Mouse (Mus musculus): ENCODE data around the gene Wars2. TPM values are rescaled to one million over a fixed set of nuclear protein-coding genes. Genes with fewer than 3 reads are reported as not detected.

The Wars2 gene
- polyA plus RNA-seq, 1 experiment = 4.0 TPM

DNA sequence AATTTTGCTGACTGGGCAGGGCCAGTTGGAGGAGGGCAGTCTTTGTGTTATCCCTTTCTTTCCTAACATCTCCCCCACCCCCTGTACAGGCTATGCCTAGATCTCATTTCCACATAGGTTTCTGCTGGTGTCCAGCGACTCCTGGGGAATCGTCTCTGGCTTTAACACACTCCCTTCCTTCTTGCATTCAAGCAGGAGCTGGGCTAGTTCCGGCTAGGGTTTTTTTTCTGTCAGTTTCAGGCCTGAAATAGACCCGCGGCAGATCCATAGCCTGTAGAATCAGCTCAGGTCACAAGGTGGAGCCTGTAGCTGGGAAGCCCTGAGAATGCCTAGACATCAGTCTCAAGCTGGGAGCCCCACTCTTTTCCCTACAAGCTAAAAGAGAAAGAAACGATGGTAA is 109.0 kb downstream of the Wars2 start:
- no peak overlapping the region for H3K4me2 ChIP-seq (ENCODE audit: low read depth)
- no peak overlapping the region for H3ac ChIP-seq (ENCODE audit: control insufficient read depth, insufficient read length)
- TF ChIP-seq TCF12 (IDR thresholded peaks at IDR 0.05; ENCODE audit: insufficient read depth, poor library complexity, severe bottlenecking) (no peak), USF1 (IDR thresholded peaks at IDR 0.05; ENCODE audit: low read depth) (no peak), CEBPB (IDR thresholded peaks at IDR 0.05; ENCODE audit: insufficient read depth, poor library complexity, severe bottlenecking) (no peak), POLR2AphosphoS2 (IDR thresholded peaks at IDR 0.05; ENCODE audit: insufficient read length, low read depth) (no peak), E2F4 (IDR thresholded peaks at IDR 0.05; ENCODE audit: insufficient read depth) (no peak), REST (IDR thresholded peaks at IDR 0.05; ENCODE audit: insufficient read depth, insufficient read length) (no peak), POLR2A (IDR thresholded peaks at IDR 0.05; ENCODE audit: insufficient read length, low read depth) (no peak), SRF (IDR thresholded peaks at IDR 0.05; ENCODE audit: control insufficient read depth, insufficient read length, low read depth) (no peak), MYOG (IDR thresholded peaks at IDR 0.05; ENCODE audit: control insufficient read depth in 1 of 3, insufficient read depth in 1 of 3, insufficient read length in 2 of 3, low read depth in 2 of 3) (no peak), TCF3 (IDR thresholded peaks at IDR 0.05; ENCODE audit: insufficient read length, low read depth) (no peak), MYOD1 (IDR thresholded peaks at IDR 0.05; ENCODE audit: control insufficient read depth in 1 of 3, insufficient read length in 2 of 3, low read depth in 2 of 3) (no peak), MAX (IDR thresholded peaks at IDR 0.05; ENCODE audit: low read depth) (no peak)
- H3K79me2 ChIP-seq (ENCODE audit: control insufficient read depth, insufficient read depth) = peaks cover 6% of the 10 kb centered on the region
- no peaks in the 10 kb centered on the region for H3K36me3 ChIP-seq (ENCODE audit: control insufficient read depth, insufficient read depth)
- no peaks in the 10 kb centered on the region for H3K27me3 ChIP-seq (ENCODE audit: control insufficient read depth, insufficient read depth, insufficient read length)
- H3K4me3 ChIP-seq = no peak overlapping the region

DNA sequence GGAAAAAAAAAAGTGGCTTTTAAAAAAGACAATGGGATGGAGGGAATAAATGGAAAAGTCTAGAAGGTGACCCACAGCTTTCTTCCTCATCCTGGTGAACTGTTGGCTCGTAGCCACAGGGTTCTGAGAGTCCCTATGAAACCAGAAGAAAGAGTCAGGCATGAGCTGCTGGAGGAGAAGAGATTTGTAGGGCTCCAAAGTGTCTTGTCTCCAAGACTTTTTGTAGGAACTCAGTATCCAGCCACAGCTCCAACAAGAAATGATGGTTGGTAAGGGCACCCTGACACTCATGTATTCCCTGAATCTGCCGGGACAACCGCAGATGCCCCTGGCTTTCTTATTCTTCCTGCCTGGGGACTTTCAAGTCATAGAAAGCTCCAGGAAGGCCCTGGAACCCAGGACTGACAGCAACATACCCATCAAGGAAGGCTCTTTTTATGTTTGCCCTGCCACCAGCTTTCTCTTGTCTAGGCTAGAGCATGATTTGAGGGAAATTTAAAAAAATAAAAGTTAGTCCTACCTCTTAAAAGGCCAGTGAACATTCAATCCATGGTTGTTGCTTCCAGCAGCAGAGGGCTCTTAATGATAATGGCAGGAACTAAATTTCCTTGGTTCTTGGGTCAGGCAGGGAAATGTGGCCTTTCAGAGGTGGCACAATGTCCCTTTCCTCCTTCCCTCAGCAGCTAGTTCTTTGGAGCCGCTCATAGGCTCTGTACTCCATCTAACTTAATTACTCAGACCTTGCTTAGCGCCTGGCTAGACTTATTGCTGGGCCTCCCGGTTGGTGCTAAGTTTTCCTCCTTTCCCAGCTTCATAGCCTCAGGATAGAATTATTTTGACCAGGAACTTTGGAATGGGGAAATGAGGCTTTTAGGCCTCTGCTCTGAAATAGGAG is 110.7 kb downstream of the Wars2 start:
- H3K4me2 ChIP-seq (ENCODE audit: low read depth) = no peak overlapping the region
- H3ac ChIP-seq (ENCODE audit: control insufficient read depth, insufficient read length) = no peak overlapping the region
- H3K27me3 ChIP-seq (ENCODE audit: control insufficient read depth, insufficient read depth, insufficient read length) = no peaks in the 10 kb centered on the region
- H3K4me3 ChIP-seq = no peak overlapping the region
- H3K36me3 ChIP-seq (ENCODE audit: control insufficient read depth, insufficient read depth) = no peaks in the 10 kb centered on the region
- H3K79me2 ChIP-seq (ENCODE audit: control insufficient read depth, insufficient read depth) = peaks cover 22% of the 10 kb centered on the region
- TF ChIP-seq MYOD1 (IDR thresholded peaks at IDR 0.05; ENCODE audit: control insufficient read depth in 1 of 3, insufficient read length in 2 of 3, low read depth in 2 of 3) = no peak
- no peak for TF ChIP-seq SRF (IDR thresholded peaks at IDR 0.05; ENCODE audit: control insufficient read depth, insufficient read length, low read depth)
- TF ChIP-seq MAX (IDR thresholded peaks at IDR 0.05; ENCODE audit: low read depth) = no peak
- TF ChIP-seq REST (IDR thresholded peaks at IDR 0.05; ENCODE audit: insufficient read depth, insufficient read length) = no peak
- TF ChIP-seq USF1 (IDR thresholded peaks at IDR 0.05; ENCODE audit: low read depth) = no peak
- no peak for TF ChIP-seq CEBPB (IDR thresholded peaks at IDR 0.05; ENCODE audit: insufficient read depth, poor library complexity, severe bottlenecking)
- TF ChIP-seq TCF3 (IDR thresholded peaks at IDR 0.05; ENCODE audit: insufficient read length, low read depth) = no peak
- no peak for TF ChIP-seq POLR2AphosphoS2 (IDR thresholded peaks at IDR 0.05; ENCODE audit: insufficient read length, low read depth)
- TF ChIP-seq MYOG (IDR thresholded peaks at IDR 0.05; ENCODE audit: control insufficient read depth in 1 of 3, insufficient read depth in 1 of 3, insufficient read length in 2 of 3, low read depth in 2 of 3) = no peak
- no peak for TF ChIP-seq POLR2A (IDR thresholded peaks at IDR 0.05; ENCODE audit: insufficient read length, low read depth)
- TF ChIP-seq TCF12 (IDR thresholded peaks at IDR 0.05; ENCODE audit: insufficient read depth, poor library complexity, severe bottlenecking) = no peak
- TF ChIP-seq E2F4 (IDR thresholded peaks at IDR 0.05; ENCODE audit: insufficient read depth) = no peak

DNA sequence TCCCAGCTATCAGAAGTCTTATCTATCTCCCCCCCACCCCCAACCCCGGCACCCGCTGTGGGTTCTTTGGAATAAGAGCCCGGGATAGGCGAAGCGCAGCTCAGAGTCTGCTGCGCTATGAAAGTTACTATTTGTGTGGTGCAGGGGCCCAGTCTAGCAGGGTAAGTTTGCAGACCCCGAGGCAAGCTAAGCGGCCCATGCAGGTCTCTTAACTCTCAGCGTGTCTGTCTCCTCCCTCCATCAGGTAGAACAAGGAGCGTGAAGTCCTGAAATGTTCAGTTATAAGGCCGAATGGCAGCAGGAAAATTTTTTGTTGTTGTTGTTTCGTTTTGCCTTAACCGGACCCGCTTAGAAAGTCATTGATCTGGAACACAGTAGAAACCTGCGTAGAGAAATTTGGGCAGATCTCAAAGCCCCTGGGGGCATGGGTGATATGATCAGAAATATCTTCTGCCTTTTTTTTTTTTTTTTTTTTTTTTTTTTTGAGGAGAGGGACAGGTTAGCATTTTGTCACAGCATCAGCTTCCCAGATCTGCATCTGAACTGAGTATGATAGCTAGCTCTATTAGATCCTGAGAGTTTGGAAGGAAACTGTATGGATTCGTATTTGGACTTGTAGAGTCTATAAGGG is 111.7 kb downstream of the Wars2 start:
- H3K36me3 ChIP-seq (ENCODE audit: control insufficient read depth, insufficient read depth) = peaks cover 1% of the 10 kb centered on the region
- H3K79me2 ChIP-seq (ENCODE audit: control insufficient read depth, insufficient read depth) = peaks cover 32% of the 10 kb centered on the region
- H3K4me3 ChIP-seq = peak overlapping the region; percentile 67
- H3K4me2 ChIP-seq (ENCODE audit: low read depth) = peak overlapping the region; percentile 63
- TF ChIP-seq SRF (IDR thresholded peaks at IDR 0.05; ENCODE audit: control insufficient read depth, insufficient read length, low read depth) (no peak), MYOD1 (IDR thresholded peaks at IDR 0.05; ENCODE audit: control insufficient read depth in 1 of 3, insufficient read length in 2 of 3, low read depth in 2 of 3) (no peak), MYOG (IDR thresholded peaks at IDR 0.05; ENCODE audit: control insufficient read depth in 1 of 3, insufficient read depth in 1 of 3, insufficient read length in 2 of 3, low read depth in 2 of 3) (no peak), TCF3 (IDR thresholded peaks at IDR 0.05; ENCODE audit: insufficient read length, low read depth) (no peak), CEBPB (IDR thresholded peaks at IDR 0.05; ENCODE audit: insufficient read depth, poor library complexity, severe bottlenecking) (no peak), E2F4 (IDR thresholded peaks at IDR 0.05; ENCODE audit: insufficient read depth) (no peak), POLR2A (IDR thresholded peaks at IDR 0.05; ENCODE audit: insufficient read length, low read depth) (no peak), TCF12 (IDR thresholded peaks at IDR 0.05; ENCODE audit: insufficient read depth, poor library complexity, severe bottlenecking) (no peak), USF1 (IDR thresholded peaks at IDR 0.05; ENCODE audit: low read depth) (no peak), MAX (IDR thresholded peaks at IDR 0.05; ENCODE audit: low read depth) (no peak), POLR2AphosphoS2 (IDR thresholded peaks at IDR 0.05; ENCODE audit: insufficient read length, low read depth) (no peak)
- no peaks in the 10 kb centered on the region for H3K27me3 ChIP-seq (ENCODE audit: control insufficient read depth, insufficient read depth, insufficient read length)
- H3ac ChIP-seq (ENCODE audit: control insufficient read depth, insufficient read length) = no peak overlapping the region

DNA sequence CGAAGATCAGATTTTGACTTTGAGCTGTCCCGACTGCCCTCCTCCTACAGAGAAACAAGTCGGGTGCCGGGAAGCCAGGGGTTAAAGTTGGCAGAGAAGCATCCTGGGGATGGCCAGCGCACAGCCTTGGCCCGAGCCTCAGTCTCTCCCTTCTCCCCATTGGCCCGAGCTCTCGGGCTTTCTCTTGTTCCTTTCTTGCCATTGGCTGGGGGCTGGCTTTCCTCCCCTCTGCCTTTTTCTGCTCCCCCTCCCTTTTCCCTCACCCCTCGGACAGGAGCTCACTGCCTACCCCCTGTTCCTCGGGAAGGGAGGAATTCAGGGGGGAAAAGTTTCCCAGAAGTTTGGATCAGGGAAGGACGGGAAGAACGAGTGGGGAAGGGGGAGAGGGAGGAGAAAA is 112.2 kb downstream of the Wars2 start:
- Histone ChIP-seq H3K4me2 (ENCODE audit: low read depth) (peak overlapping the region; percentile 63), H3ac (ENCODE audit: control insufficient read depth, insufficient read length) (peak overlapping the region; percentile 81), H3K79me2 (ENCODE audit: control insufficient read depth, insufficient read depth) (peaks cover 35% of the 10 kb centered on the region), H3K36me3 (ENCODE audit: control insufficient read depth, insufficient read depth) (peaks cover 4% of the 10 kb centered on the region), H3K27me3 (ENCODE audit: control insufficient read depth, insufficient read depth, insufficient read length) (no peaks in the 10 kb centered on the region), H3K4me3 (peak overlapping the region; percentile 67)
- TF ChIP-seq USF1 (IDR thresholded peaks at IDR 0.05; ENCODE audit: low read depth) (no peak), MAX (IDR thresholded peaks at IDR 0.05; ENCODE audit: low read depth) (no peak), CEBPB (IDR thresholded peaks at IDR 0.05; ENCODE audit: insufficient read depth, poor library complexity, severe bottlenecking) (no peak), TCF12 (IDR thresholded peaks at IDR 0.05; ENCODE audit: insufficient read depth, poor library complexity, severe bottlenecking) (no peak), SRF (IDR thresholded peaks at IDR 0.05; ENCODE audit: control insufficient read depth, insufficient read length, low read depth) (no peak), POLR2A (IDR thresholded peaks at IDR 0.05; ENCODE audit: insufficient read length, low read depth) (no peak), MYOG (IDR thresholded peaks at IDR 0.05; ENCODE audit: control insufficient read depth in 1 of 3, insufficient read depth in 1 of 3, insufficient read length in 2 of 3, low read depth in 2 of 3) (no peak), E2F4 (IDR thresholded peaks at IDR 0.05; ENCODE audit: insufficient read depth) (no peak), TCF3 (IDR thresholded peaks at IDR 0.05; ENCODE audit: insufficient read length, low read depth) (no peak), MYOD1 (IDR thresholded peaks at IDR 0.05; ENCODE audit: control insufficient read depth in 1 of 3, insufficient read length in 2 of 3, low read depth in 2 of 3) (no peak), POLR2AphosphoS2 (IDR thresholded peaks at IDR 0.05; ENCODE audit: insufficient read length, low read depth) (no peak), REST (IDR thresholded peaks at IDR 0.05; ENCODE audit: insufficient read depth, insufficient read length) (no peak)

All from myocyte (in vitro differentiated cells).